Mouse (Mus musculus) heart, postnatal 0 days (tissue): ENCODE results near the gene Hyls1.

Experiments
- CTCF ChIP-seq: IDR thresholded peaks from 2 replicates; pipeline ENCODE4 v1.5.1; 2016; ENCODE audit warnings: antibody characterized with exemption, control low read depth, low read depth
- EP300 ChIP-seq: IDR thresholded peaks from 2 replicates; pipeline ENCODE4 v1.6.1; 2016; ENCODE audit warnings: antibody characterized with exemption, low read depth

DNA sequence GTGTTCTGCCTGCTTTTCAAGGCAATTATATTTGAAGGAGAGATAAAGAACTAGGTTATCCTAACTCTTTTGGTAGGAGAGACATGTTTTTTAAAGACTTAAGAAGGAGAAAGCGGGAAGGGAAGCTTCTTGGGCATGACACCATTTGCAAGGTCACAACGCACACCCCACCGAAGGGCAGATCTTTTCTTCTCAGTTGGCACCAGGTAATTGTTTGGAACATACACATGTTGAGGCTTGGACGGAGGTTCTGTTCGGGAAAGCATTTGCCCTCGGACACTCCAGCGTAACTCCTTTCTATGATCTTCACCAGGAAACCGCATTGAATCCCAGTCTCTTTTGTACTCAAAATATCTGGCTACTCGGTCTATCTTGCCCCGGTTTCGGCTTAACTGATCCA, 9.1 kb downstream of the Hyls1 start:
- TF ChIP-seq CTCF (no peak), EP300 (no peak)
